Mouse (Mus musculus): ENCODE results near the gene Gm45194. TPM values are rescaled to one million over a fixed set of nuclear protein-coding genes. Genes with fewer than 3 reads are reported as not detected.

Gene Gm45194
- total RNA-seq (2021), result 2.6 and 3.4 TPM in 2 replicates
- long read RNA-seq, experiment 1, result 0 reads
- long read RNA-seq, experiment 2, result 0 reads

DNA sequence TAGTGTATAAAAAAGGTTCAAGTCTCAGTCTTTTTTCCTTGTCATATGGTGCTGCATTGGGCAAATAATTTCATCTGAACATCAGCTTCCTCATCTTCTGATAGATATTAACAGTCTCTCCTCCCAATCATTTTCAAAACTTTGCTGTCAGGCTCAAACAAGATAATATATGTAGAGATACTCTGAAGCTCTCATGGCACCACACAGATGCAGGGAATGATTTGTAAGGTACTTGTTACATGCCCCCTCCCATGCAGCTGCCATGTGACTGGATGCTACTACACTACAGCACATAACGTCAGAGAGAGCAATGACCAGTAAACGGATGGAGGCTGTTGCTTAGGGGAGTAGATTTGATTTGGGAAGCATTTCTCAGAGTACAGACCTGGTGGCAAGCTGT, at the start of gene Gm45194:
Gene Gm45194 (plus strand): TSS at position 301 of the 400 bp plus-strand sequence.
- no peak for DNase-seq

DNA sequence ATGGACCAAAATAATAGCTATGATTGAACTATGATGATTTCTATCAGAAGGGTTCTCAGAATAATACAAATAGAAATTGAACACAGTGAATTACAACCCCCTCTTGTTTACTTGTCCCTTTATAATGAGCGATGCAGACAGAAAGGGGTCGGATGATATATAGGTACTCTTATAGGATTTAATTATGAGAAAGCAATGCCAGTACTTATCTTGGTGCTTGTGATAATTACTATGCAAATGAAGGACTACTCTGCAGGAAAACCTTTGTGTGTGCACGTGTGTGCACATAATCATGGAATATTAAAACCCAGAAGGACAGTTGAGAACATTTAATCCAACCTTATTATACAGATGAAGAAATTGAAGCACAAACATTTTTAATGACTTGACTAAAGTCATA, 35.3 kb upstream of the Gm45194 start:
- DNase-seq, result no peak

- DNase-seq, result no peak
Observed at GRCm38 (mm10) chrX:111881251-111881650, 9.9 kb upstream of the Gm45194 start.

DNA sequence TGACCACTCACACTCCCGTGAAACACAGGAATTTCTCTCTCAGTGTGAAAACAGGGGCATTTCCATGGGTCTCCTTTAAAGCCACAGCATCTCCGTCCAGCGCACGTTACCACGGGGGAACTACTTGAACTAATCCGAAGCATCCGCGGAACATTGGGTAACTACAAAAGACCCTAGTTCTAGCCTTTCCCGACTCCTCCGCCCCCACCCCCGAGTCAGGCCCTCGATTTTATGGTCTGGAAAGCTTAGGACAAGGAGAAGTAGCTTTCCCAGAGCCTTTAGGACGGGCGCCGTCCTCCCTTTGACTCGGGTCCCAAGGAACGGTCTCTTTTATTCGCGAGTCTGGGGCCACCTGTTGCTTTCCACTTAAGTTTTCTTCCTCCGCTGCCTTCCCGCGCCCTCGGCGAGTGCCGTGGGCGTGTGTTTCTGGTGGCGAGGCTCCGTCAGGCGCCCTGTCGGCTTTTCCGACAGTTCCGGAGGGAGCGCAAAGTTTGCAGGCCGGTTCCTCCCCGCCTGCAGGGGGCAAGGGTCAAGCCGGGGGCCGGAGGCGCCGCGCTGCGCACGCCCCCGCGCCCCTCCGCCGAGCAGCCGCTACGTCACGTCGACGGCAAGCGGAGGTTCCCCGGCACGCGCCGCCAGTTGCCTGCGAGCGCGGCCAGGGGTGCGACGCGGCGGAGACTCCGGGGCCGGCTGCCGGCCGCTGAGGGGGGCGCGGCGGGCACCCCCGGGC, 3.3 kb downstream of the Gm45194 start:
- DNase-seq, result peak; percentile 3

- no peak for DNase-seq
Observed at GRCm38 (mm10) chrX:111895084-111895779, 4.0 kb downstream of the Gm45194 start.

DNA sequence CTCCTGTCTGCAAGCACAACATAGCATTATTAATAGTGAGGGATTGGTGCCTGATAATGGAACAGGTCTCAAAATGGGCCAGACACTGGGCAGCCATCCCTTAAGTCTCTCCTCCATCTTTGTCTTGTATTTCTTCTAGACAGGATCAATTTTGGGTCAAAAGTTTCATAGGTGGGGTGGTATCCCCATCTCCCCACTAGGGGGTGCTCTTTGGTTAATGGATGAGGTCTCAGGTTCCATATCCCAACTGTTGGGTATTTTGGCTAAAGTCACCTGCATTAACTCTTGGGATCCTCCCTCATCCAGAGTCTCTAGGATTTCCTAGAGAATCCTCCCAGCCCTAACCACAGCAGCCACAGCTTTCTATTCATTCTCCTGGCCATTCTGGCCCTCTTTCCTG, 26.2 kb downstream of the Gm45194 start:
- DNase-seq, result no peak

DNA sequence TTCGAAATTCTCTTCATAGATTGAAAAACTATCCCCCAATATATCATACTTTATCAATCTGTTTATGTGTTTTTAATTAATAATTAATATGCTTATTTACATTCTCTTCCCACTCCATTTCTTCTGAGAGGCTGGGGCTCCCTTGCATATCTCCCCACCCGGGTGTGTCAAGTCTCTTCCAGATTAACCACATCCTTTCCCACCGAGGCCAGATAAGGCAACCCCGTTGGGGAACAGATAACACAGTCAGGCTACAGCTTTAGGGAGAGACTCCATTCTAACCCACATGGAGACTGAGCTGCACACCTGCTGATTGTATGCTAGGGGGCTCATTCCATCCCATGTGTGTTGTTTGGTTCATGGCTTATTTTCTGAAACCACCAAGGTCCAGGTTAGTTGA, 69.7 kb downstream of the Gm45194 start:
- DNase-seq, result no peak

GRCm38 (mm10) chrX:111999661-112000060, 108.5 kb downstream of the Gm45194 start:
- no peak for DNase-seq

GRCm38 (mm10) chrX:112010707-112011106, 119.5 kb downstream of the Gm45194 start, which contains the start of gene Tex16:
Gene Tex16 (plus strand): TSS chrX:112011007.
- DNase-seq, result no peak

GRCm38 (mm10) chrX:112238749-112239148, 347.6 kb downstream of the Gm45194 start, which contains the start of gene 4933403O08Rik:
Gene 4933403O08Rik (plus strand): TSS chrX:112239049.
- DNase-seq, result no peak

DNA sequence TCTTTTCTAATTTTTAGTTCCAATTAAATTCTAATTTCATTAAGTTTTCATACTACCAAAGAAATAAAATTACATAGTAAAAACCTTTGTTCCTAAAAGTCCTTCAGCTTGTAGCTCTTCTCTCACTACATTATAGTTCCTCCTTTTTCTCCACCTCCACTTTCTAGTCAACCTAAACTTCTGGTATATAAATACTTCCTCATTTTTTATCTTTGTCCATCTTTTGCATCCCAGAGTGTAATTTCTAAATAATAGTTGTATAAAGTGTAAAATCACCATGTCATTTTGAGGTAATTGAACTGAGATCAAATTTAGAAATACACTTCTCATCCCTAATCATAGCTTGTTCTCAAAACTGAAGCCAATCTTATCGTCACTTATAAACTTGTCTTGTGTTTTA, 351.7 kb downstream of the Gm45194 start:
- DNase-seq, result no peak

GRCm38 (mm10) chrX:112255513-112255912, 364.3 kb downstream of the Gm45194 start:
- DNase-seq, result no peak

DNA sequence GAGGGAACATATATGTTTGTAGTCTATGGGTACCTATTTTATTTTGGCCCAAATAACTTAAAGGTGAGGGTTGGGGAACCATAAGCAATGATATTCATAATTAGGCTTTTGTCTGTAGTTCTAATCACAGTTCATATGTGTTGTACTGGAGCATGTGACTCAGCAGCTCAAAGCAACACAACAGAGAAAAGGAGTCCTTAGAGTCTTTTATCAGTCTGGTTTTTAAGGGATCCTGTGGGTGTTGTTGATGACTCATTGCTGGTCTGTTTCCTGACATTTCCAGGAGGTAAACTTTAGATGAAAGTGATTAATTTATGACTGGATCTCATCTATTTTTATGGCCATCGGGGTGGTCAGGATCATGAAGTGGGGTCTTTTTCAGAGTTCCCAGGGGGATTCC, 382.4 kb downstream of the Gm45194 start:
- no peak for DNase-seq

Other genes with a start within 250 kb of the Gm45194 start
- gene Hdx, start 194.3 kb upstream of the Gm45194 start, total RNA-seq (2021), result 0.89 and 0.98 TPM in 2 replicates
- gene Tex16, start 119.6 kb downstream of the Gm45194 start, total RNA-seq (2021), result 1.8 and 2.1 TPM in 2 replicates